Mouse (Mus musculus): ENCODE measurements around the gene Gsn.
A peak's percentile ranks its signal among the peaks of the same experiment; 100 is the strongest.

DNA sequence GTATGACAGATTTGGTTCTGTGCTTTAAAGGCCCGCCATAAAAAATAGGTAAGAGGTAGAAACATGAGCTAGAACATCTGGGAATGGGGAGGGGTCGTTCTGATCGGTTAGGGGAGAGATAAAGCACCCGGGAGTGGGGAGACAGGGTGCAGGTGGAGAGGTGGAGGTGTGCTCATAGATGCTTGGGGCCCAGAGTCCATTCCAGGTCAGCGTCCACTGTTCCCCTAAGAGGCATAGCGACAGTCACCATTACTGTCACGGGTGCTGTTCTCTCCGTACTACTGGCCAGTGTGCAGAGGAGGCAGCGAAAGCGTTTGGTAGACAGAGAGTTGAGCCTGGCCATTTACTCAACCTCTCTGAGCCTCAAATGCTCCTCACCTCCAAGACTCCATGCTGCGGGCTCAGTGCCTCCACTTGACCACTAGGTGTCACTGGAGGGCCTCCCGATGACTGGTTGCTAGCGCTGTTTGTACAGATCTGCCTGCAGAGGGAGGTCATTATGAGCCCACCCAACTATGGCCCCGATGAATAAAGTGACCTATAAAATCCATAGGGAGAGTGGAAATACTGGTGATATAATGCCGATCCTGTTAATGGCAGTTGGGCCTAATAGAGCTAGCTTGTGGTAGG is 41.6 kb downstream of the Gsn start:
- peak; percentile 100 for TF ChIP-seq CTCF (IDR thresholded peaks at IDR 0.05; ENCODE audit: low read depth)
- no peak for TF ChIP-seq EP300 (IDR thresholded peaks at IDR 0.05; ENCODE audit: low read depth)

Measured in heart, postnatal 0 days (tissue).